Mouse (Mus musculus): Measurements from ENCODE around the gene Tppp3.

Gene Tppp3

GRCm38 (mm10) chr8:105455218-105455617 lies 16.1 kb downstream of the Tppp3 start:
- H3K27me3 ChIP-seq (ENCODE audit: insufficient read depth, low read length) = peaks cover 2% of the 10 kb centered on the region
- H3K9me3 ChIP-seq (ENCODE audit: low read length) = no peaks in the 10 kb centered on the region
- no peak overlapping the region for H3K4me3 ChIP-seq (replicated peaks; ENCODE audit: low read length)
- H3K36me3 ChIP-seq (ENCODE audit: insufficient read depth, low read length) = no peaks in the 10 kb centered on the region
- peaks cover 20% of the 10 kb centered on the region for H3K4me1 ChIP-seq (replicated peaks; ENCODE audit: low read depth, low read length)
- TF ChIP-seq NANOG (IDR thresholded peaks at IDR 0.05; ENCODE audit: borderline replicate concordance, low read length) = no peak
- TF ChIP-seq POU5F1 (IDR thresholded peaks at IDR 0.05; ENCODE audit: borderline replicate concordance, low read length) = no peak
- no peak for TF ChIP-seq CTCF (conservative IDR thresholded peaks at IDR 0.05; ENCODE audit: low read length)

GRCm38 (mm10) chr8:105454088-105454487 lies 17.2 kb downstream of the Tppp3 start:
- no peak for TF ChIP-seq CTCF (conservative IDR thresholded peaks at IDR 0.05; ENCODE audit: low read length)
- no peak for TF ChIP-seq NANOG (IDR thresholded peaks at IDR 0.05; ENCODE audit: borderline replicate concordance, low read length)
- no peak for TF ChIP-seq POU5F1 (IDR thresholded peaks at IDR 0.05; ENCODE audit: borderline replicate concordance, low read length)

GRCm38 (mm10) chr8:105453296-105453695 lies 18.0 kb downstream of the Tppp3 start:
- Histone ChIP-seq H3K27me3 (ENCODE audit: insufficient read depth, low read length) (peaks cover 8% of the 10 kb centered on the region), H3K9me3 (ENCODE audit: low read length) (peaks cover 6% of the 10 kb centered on the region), H3K4me3 (replicated peaks; ENCODE audit: low read length) (no peak overlapping the region), H3K36me3 (ENCODE audit: insufficient read depth, low read length) (no peaks in the 10 kb centered on the region), H3K4me1 (replicated peaks; ENCODE audit: low read depth, low read length) (peaks cover 18% of the 10 kb centered on the region)
- TF ChIP-seq CTCF (conservative IDR thresholded peaks at IDR 0.05; ENCODE audit: low read length) (no peak), POU5F1 (IDR thresholded peaks at IDR 0.05; ENCODE audit: borderline replicate concordance, low read length) (no peak), NANOG (IDR thresholded peaks at IDR 0.05; ENCODE audit: borderline replicate concordance, low read length) (no peak)

More at GRCm38 (mm10) chr8:105454088-105454487, 17.2 kb downstream of the Tppp3 start:
- peaks cover 6% of the 10 kb centered on the region for H3K9me3 ChIP-seq (ENCODE audit: low read length)
- peaks cover 7% of the 10 kb centered on the region for H3K27me3 ChIP-seq (ENCODE audit: insufficient read depth, low read length)
- H3K4me3 ChIP-seq (replicated peaks; ENCODE audit: low read length) = no peak overlapping the region
- peaks cover 20% of the 10 kb centered on the region for H3K4me1 ChIP-seq (replicated peaks; ENCODE audit: low read depth, low read length)
- H3K36me3 ChIP-seq (ENCODE audit: insufficient read depth, low read length) = no peaks in the 10 kb centered on the region

GRCm38 (mm10) chr8:105451903-105452603 lies 19.3 kb downstream of the Tppp3 start:
- no peaks in the 10 kb centered on the region for H3K36me3 ChIP-seq (ENCODE audit: insufficient read depth, low read length)
- peaks cover 6% of the 10 kb centered on the region for H3K9me3 ChIP-seq (ENCODE audit: low read length)
- peaks cover 8% of the 10 kb centered on the region for H3K27me3 ChIP-seq (ENCODE audit: insufficient read depth, low read length)
- no peak for TF ChIP-seq CTCF (conservative IDR thresholded peaks at IDR 0.05; ENCODE audit: low read length)
- TF ChIP-seq POU5F1 (IDR thresholded peaks at IDR 0.05; ENCODE audit: borderline replicate concordance, low read length) = no peak
- TF ChIP-seq NANOG (IDR thresholded peaks at IDR 0.05; ENCODE audit: borderline replicate concordance, low read length) = no peak
- no peak overlapping the region for H3K4me3 ChIP-seq (replicated peaks; ENCODE audit: low read length)
- H3K4me1 ChIP-seq (replicated peaks; ENCODE audit: low read depth, low read length) = peaks cover 7% of the 10 kb centered on the region

- H3K36me3 ChIP-seq (ENCODE audit: insufficient read depth, low read length) = no peaks in the 10 kb centered on the region
- no peak overlapping the region for H3K4me3 ChIP-seq (replicated peaks; ENCODE audit: low read length)
- H3K27me3 ChIP-seq (ENCODE audit: insufficient read depth, low read length) = peaks cover 8% of the 10 kb centered on the region
- H3K4me1 ChIP-seq (replicated peaks; ENCODE audit: low read depth, low read length) = peaks cover 10% of the 10 kb centered on the region
- H3K9me3 ChIP-seq (ENCODE audit: low read length) = peaks cover 6% of the 10 kb centered on the region
- TF ChIP-seq NANOG (IDR thresholded peaks at IDR 0.05; ENCODE audit: borderline replicate concordance, low read length) = no peak
- no peak for TF ChIP-seq POU5F1 (IDR thresholded peaks at IDR 0.05; ENCODE audit: borderline replicate concordance, low read length)
These were observed 20.3 kb downstream of the Tppp3 start for GRCm38 (mm10) chr8:105450977-105451376.

GRCm38 (mm10) chr8:105448596-105448995 lies 22.7 kb downstream of the Tppp3 start:
- peaks cover 6% of the 10 kb centered on the region for H3K9me3 ChIP-seq (ENCODE audit: low read length)
- no peak overlapping the region for H3K4me3 ChIP-seq (replicated peaks; ENCODE audit: low read length)
- H3K36me3 ChIP-seq (ENCODE audit: insufficient read depth, low read length) = no peaks in the 10 kb centered on the region
- TF ChIP-seq NANOG (IDR thresholded peaks at IDR 0.05; ENCODE audit: borderline replicate concordance, low read length) = no peak
- H3K4me1 ChIP-seq (replicated peaks; ENCODE audit: low read depth, low read length) = peaks cover 19% of the 10 kb centered on the region
- peaks cover 12% of the 10 kb centered on the region for H3K27me3 ChIP-seq (ENCODE audit: insufficient read depth, low read length)

GRCm38 (mm10) chr8:105448188-105448587 lies 23.1 kb downstream of the Tppp3 start:
- no peaks in the 10 kb centered on the region for H3K36me3 ChIP-seq (ENCODE audit: insufficient read depth, low read length)
- H3K4me3 ChIP-seq (replicated peaks; ENCODE audit: low read length) = no peak overlapping the region
- TF ChIP-seq POU5F1 (IDR thresholded peaks at IDR 0.05; ENCODE audit: borderline replicate concordance, low read length) = no peak
- H3K4me1 ChIP-seq (replicated peaks; ENCODE audit: low read depth, low read length) = peaks cover 19% of the 10 kb centered on the region
- H3K9me3 ChIP-seq (ENCODE audit: low read length) = peaks cover 6% of the 10 kb centered on the region
- peaks cover 13% of the 10 kb centered on the region for H3K27me3 ChIP-seq (ENCODE audit: insufficient read depth, low read length)

GRCm38 (mm10) chr8:105446127-105446552 lies 25.2 kb downstream of the Tppp3 start:
- no peaks in the 10 kb centered on the region for H3K36me3 ChIP-seq (ENCODE audit: insufficient read depth, low read length)
- TF ChIP-seq POU5F1 (IDR thresholded peaks at IDR 0.05; ENCODE audit: borderline replicate concordance, low read length) (no peak), NANOG (IDR thresholded peaks at IDR 0.05; ENCODE audit: borderline replicate concordance, low read length) (no peak), CTCF (conservative IDR thresholded peaks at IDR 0.05; ENCODE audit: low read length) (no peak)
- H3K4me3 ChIP-seq (replicated peaks; ENCODE audit: low read length) = no peak overlapping the region
- H3K9me3 ChIP-seq (ENCODE audit: low read length) = peaks cover 6% of the 10 kb centered on the region
- peaks cover 23% of the 10 kb centered on the region for H3K4me1 ChIP-seq (replicated peaks; ENCODE audit: low read depth, low read length)
- peaks cover 10% of the 10 kb centered on the region for H3K27me3 ChIP-seq (ENCODE audit: insufficient read depth, low read length)

Data from E14TG2a.4 (cell line).